Mouse (Mus musculus) liver, embryonic 11.5 days (tissue): Measurements from ENCODE around the gene Col4a4. TPM values are rescaled to one million over a fixed set of nuclear protein-coding genes. Genes with fewer than 3 reads are reported as not detected.

Experiments used
- ATAC-seq: fragments of 200-750 bp; cut with Nextera tagmentation; replicated peaks from 2 replicates; pipeline ENCODE4 v1.8.0; 2017; ENCODE audit warnings: moderate number of reproducible peaks, mild to moderate bottlenecking, moderate TSS enrichment, moderate library complexity; ENCODE audit not compliant: low FRiP score
- DNase-seq: peaks from one replicate; pipeline ENCODE4 v3.0.0-alpha.2; 2017; ENCODE audit warnings: low spot score
- H3K27ac ChIP-seq: fragments of 300-500 bp; sonication (generic); 2 replicates; pipeline ENCODE4 v1.5.1; 2014; ENCODE audit warnings: mild to moderate bottlenecking, low read depth, low read length, control low read depth
- H3K27me3 ChIP-seq: fragments of 300-500 bp; sonication (generic); replicated peaks from 2 replicates; pipeline ENCODE4 v1.6.1; 2014; ENCODE audit warnings: low read length, mixed read lengths; ENCODE audit not compliant: control insufficient read depth, insufficient read depth
- H3K36me3 ChIP-seq: fragments of 300-500 bp; sonication (generic); 2 replicates; pipeline ENCODE4 v1.6.1; 2014; ENCODE audit warnings: mild to moderate bottlenecking, low read length, moderate library complexity, mixed read lengths; ENCODE audit not compliant: control insufficient read depth, insufficient read depth
- H3K4me1 ChIP-seq: fragments of 300-500 bp; sonication (generic); replicated peaks from 2 replicates; pipeline ENCODE4 v1.6.1; 2014; ENCODE audit warnings: low read length, mixed read lengths; ENCODE audit not compliant: control insufficient read depth, insufficient read depth
- H3K4me2 ChIP-seq: fragments of 300-500 bp; sonication (generic); 2 replicates; pipeline ENCODE4 v1.6.1; 2014; ENCODE audit warnings: mild to moderate bottlenecking, control low read depth, moderate library complexity
- H3K4me3 ChIP-seq: fragments of 300-500 bp; sonication (generic); 2 replicates; pipeline ENCODE4 v1.5.1; 2014; ENCODE audit warnings: low read depth, low read length, control low read depth
- H3K9ac ChIP-seq: fragments of 300-500 bp; sonication (generic); 2 replicates; pipeline ENCODE4 v1.6.1; 2014; ENCODE audit warnings: low read depth, low read length, control low read depth
- H3K9me3 ChIP-seq: fragments of 300-500 bp; sonication (generic); 2 replicates; pipeline ENCODE4 v1.6.1; 2016; ENCODE audit warnings: low read length, inconsistent platforms, mixed read lengths; ENCODE audit not compliant: control insufficient read depth
- WGBS: fragments of 180-500 bp; shearing (Covaris S2); extraction: QIAGEN DNeasy Blood & Tissue Kit; methylation state at CpG from one replicate; pipeline ENCODE4 v1.1.7; 2014; 5-methylcytosine and 5-hydroxymethylcytosine counted together
- polyA plus RNA-seq: library from polyadenylated mRNA; unstranded; fragments of >200 nt; fragmentation: Nextera tagmentation; extraction: Ambion mirVana; gene quantifications from 2 replicates; pipeline ENCODE4 v1.2.1, GENCODE M21; 2014

The Col4a4 gene
- polyA plus RNA-seq, 1 experiment from 2014 or later: 0.15 TPM

- no peaks in the 10 kb centered on the region for H3K9me3 ChIP-seq
- no peak overlapping the region for H3K4me2 ChIP-seq
- H3K27ac ChIP-seq: no peak overlapping the region
- H3K9ac ChIP-seq: no peak overlapping the region
- H3K4me1 ChIP-seq: no peaks in the 10 kb centered on the region
- ATAC-seq (no peak), DNase-seq (no peak)
- no peaks in the 10 kb centered on the region for H3K27me3 ChIP-seq
- H3K4me3 ChIP-seq: no peak overlapping the region
- H3K36me3 ChIP-seq: no peaks in the 10 kb centered on the region
- WGBS: 74% methylated on average over 4 of the region's 4 CpGs
Observed at GRCm38 (mm10) chr1:82569405-82569804, 17.2 kb downstream of the Col4a4 start.

GRCm38 (mm10) chr1:82560223-82560622, 26.4 kb downstream of the Col4a4 start:
- no peaks in the 10 kb centered on the region for H3K4me1 ChIP-seq
- DNase-seq: no peak
- no peak overlapping the region for H3K4me2 ChIP-seq
- no peak overlapping the region for H3K4me3 ChIP-seq
- ATAC-seq: no peak
- no peaks in the 10 kb centered on the region for H3K9me3 ChIP-seq
- no peaks in the 10 kb centered on the region for H3K27me3 ChIP-seq
- no peaks in the 10 kb centered on the region for H3K36me3 ChIP-seq
- WGBS: 61% methylated on average over 4 of the region's 4 CpGs
- H3K27ac ChIP-seq: no peak overlapping the region
- H3K9ac ChIP-seq: no peak overlapping the region

GRCm38 (mm10) chr1:82554889-82555288, 31.8 kb downstream of the Col4a4 start:
- Histone ChIP-seq H3K4me2 (no peak overlapping the region), H3K27me3 (no peaks in the 10 kb centered on the region), H3K9ac (no peak overlapping the region), H3K4me1 (no peaks in the 10 kb centered on the region), H3K4me3 (no peak overlapping the region), H3K9me3 (no peaks in the 10 kb centered on the region), H3K27ac (no peak overlapping the region), H3K36me3 (no peaks in the 10 kb centered on the region)
- ATAC-seq (peak; percentile 36; the same call in 1 of the 2 replicates), DNase-seq (no peak)
- WGBS: 46% methylated on average over 5 of the region's 5 CpGs

GRCm38 (mm10) chr1:82554443-82554850, 32.2 kb downstream of the Col4a4 start:
- Histone ChIP-seq H3K36me3 (no peaks in the 10 kb centered on the region), H3K27ac (no peak overlapping the region), H3K27me3 (no peaks in the 10 kb centered on the region), H3K9me3 (no peaks in the 10 kb centered on the region), H3K4me2 (no peak overlapping the region), H3K9ac (no peak overlapping the region), H3K4me3 (no peak overlapping the region), H3K4me1 (no peaks in the 10 kb centered on the region)
- ATAC-seq (peak; percentile 69), DNase-seq (peak; percentile 41)
- 32% methylated on average over 6 of the region's 6 CpGs for WGBS

DNA sequence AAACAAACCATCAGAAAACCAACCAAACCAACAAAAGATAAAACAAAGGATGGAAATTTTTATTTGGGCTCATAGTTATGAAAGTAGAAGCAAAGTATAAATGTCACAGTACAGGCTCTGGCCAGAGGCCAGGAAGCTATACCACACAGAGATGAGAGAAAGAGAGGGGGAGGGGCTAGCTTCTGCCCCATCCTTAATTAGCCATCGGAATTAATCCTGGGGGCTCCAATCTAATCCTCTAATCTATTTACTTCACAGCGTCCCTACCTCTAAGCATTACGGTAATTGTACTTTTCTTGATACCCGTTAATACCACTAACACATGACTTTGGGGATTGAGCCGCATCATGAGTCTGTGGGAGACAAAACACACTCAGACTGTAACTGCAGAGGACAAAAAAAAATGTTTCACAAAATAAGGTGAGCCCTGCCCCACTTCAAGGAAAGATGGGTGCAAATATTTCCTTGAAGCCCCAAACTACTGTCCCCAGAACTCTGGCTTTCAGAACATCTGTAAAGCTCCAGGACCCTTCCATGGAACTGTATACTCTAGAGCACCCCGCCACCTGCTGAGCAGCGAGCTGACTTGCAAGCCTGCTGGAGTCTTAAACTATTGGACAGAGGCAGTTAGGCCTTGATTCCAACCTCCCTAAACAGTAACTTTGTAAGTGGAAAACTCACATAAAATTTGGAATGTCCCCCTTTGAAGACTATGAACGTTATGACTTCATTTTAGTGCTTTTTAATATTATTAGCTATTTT, 41.3 kb downstream of the Col4a4 start:
- Histone ChIP-seq H3K9ac (no peak overlapping the region), H3K27me3 (no peaks in the 10 kb centered on the region), H3K27ac (no peak overlapping the region), H3K4me1 (no peaks in the 10 kb centered on the region), H3K4me2 (no peak overlapping the region), H3K36me3 (no peaks in the 10 kb centered on the region), H3K4me3 (no peak overlapping the region), H3K9me3 (no peaks in the 10 kb centered on the region)
- DNase-seq (no peak), ATAC-seq (no peak)
- WGBS: 76% methylated on average over 8 of the region's 8 CpGs

DNA sequence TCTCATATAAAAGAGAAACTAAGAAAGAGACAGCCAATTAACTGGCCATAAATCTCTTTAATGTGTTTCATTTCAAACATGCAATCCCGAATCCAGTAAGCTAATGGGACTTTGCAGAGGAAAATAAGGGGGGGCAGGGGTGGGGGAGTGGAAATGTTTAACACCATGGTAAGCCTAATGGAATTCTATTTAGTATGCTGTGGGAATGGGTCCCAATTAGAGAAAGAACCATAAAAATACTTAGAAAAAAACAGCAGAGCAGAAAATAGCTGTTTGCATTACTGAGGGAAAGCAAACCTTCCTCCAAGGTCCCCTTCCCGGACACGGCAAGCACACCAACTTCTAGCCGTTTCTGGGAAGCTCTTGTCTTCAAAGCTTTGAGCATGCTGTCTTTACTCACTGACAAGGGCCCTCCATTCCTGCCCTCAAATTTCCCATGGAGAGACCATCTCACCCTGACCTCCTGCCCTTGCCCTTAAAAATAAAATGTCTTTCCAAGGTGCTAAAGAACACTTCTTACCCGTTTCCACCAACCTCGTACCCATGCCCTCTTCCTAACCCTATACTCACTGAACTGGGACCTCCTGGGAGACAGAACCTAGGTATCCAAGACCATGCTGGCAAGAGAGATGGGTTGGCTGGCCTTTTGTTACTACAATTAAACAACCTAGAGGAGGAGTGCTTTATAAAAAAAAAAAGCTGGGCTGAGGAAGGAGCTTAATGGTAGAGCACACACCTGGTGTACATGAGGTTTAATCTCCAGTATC, 42.0 kb downstream of the Col4a4 start:
- Histone ChIP-seq H3K36me3 (no peaks in the 10 kb centered on the region), H3K9ac (no peak overlapping the region), H3K9me3 (no peaks in the 10 kb centered on the region), H3K27ac (no peak overlapping the region), H3K4me3 (no peak overlapping the region), H3K4me1 (no peaks in the 10 kb centered on the region), H3K27me3 (no peaks in the 10 kb centered on the region), H3K4me2 (no peak overlapping the region)
- ATAC-seq (no peak), DNase-seq (no peak)
- 74% methylated on average over 6 of the region's 6 CpGs for WGBS

DNA sequence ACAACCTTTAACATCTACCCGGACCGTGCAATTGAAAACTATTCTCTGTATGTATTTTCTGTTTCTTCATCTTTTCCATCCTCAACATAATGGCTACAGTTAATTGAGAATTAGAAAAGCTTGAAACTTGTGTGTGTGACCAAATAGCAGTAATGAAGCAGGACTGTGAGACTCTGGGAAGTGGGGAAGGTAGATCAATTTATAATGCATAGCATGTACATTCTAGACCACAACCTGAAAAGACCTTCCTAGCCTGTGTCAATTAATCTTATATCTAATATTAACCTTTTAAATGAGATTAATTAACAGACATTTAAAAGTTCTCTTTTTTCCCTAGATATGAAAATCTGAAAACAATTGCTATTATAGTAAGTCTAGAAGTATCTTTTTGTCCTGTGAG, 42.7 kb downstream of the Col4a4 start:
- H3K9ac ChIP-seq: no peak overlapping the region
- no peaks in the 10 kb centered on the region for H3K4me1 ChIP-seq
- DNase-seq (no peak), ATAC-seq (no peak)
- H3K27ac ChIP-seq: no peak overlapping the region
- H3K4me3 ChIP-seq: no peak overlapping the region
- 93% methylated on average over 2 of the region's 2 CpGs for WGBS
- H3K36me3 ChIP-seq: no peaks in the 10 kb centered on the region
- no peak overlapping the region for H3K4me2 ChIP-seq
- no peaks in the 10 kb centered on the region for H3K9me3 ChIP-seq
- H3K27me3 ChIP-seq: no peaks in the 10 kb centered on the region

DNA sequence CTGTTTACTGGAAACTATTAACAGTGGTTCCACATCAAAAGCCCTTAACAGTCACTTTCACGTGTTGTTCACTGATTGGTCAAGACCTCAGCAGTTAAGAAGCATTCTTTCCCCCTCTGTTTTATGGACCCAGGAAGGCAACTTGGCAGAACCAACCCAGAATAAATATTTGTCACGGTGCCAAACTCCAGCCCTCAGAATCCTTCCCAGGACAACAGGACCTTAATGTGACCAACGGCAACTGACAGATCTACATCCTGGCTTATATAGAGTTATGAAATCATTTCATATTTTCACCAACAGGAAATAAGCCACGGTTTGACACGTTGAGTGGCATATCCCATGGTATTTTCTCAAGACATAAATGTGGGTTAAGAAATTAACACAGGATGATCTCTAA, 46.6 kb downstream of the Col4a4 start:
- no peak overlapping the region for H3K4me2 ChIP-seq
- DNase-seq (no peak), ATAC-seq (no peak)
- H3K9ac ChIP-seq: no peak overlapping the region
- H3K27ac ChIP-seq: no peak overlapping the region
- 74% methylated on average over 5 of the region's 5 CpGs for WGBS
- no peaks in the 10 kb centered on the region for H3K9me3 ChIP-seq
- H3K27me3 ChIP-seq: no peaks in the 10 kb centered on the region
- no peaks in the 10 kb centered on the region for H3K4me1 ChIP-seq
- H3K36me3 ChIP-seq: no peaks in the 10 kb centered on the region
- no peak overlapping the region for H3K4me3 ChIP-seq

- Histone ChIP-seq H3K4me3 (no peak overlapping the region), H3K4me2 (no peak overlapping the region), H3K27ac (no peak overlapping the region), H3K27me3 (no peaks in the 10 kb centered on the region), H3K9ac (no peak overlapping the region), H3K36me3 (no peaks in the 10 kb centered on the region), H3K4me1 (no peaks in the 10 kb centered on the region), H3K9me3 (no peaks in the 10 kb centered on the region)
- WGBS: 64% methylated on average over 3 of the region's 3 CpGs
- DNase-seq: no peak
- ATAC-seq: no peak
Observed at GRCm38 (mm10) chr1:82537848-82538247, 48.8 kb downstream of the Col4a4 start.
